Mouse (Mus musculus) left cerebral cortex, postnatal 36 days (tissue): Measurements from ENCODE around the gene Schip1. TPM values are rescaled to one million over a fixed set of nuclear protein-coding genes. Genes with fewer than 3 reads are reported as not detected.

ENCODE experiments used
- DNase-seq, 2 experiments: peaks; one replicate each; pipeline ENCODE4 v3.0.0; 2021 to 2022; ENCODE audit warnings: low spot score in 2 of 2, mixed read lengths in 1 of 2
- intact Hi-C: fragments of 180-260 bp; cut with DNase I; formaldehyde crosslinking; loops from one replicate; pipeline ENCODE4 v1.15.1; 2025
- total RNA-seq, 2 experiments: library from RNA; stranded (reverse); gene quantifications; 2 replicates each; pipeline ENCODE4 v1.2.3; 2021

Gene Schip1
- total RNA-seq, 2 experiments from 2014 or later = 229 to 297 TPM

GRCm38 (mm10) chr3:68517236-68517635 lies 452.6 kb downstream of the Schip1 start:
- intact Hi-C loops = no loop called here

GRCm38 (mm10) chr3:68518041-68518440 lies 453.4 kb downstream of the Schip1 start:
- DNase-seq = no peak
- intact Hi-C loops = no loop called here

More at GRCm38 (mm10) chr3:68517236-68517635, 452.6 kb downstream of the Schip1 start:
- DNase-seq = no peak

GRCm38 (mm10) chr3:68518586-68518985 lies 454.0 kb downstream of the Schip1 start:
- intact Hi-C loops = no loop called here
- no peak for DNase-seq

GRCm38 (mm10) chr3:68525361-68525878 lies 460.8 kb downstream of the Schip1 start:
- intact Hi-C loops = no loop called here
- no peak for DNase-seq

- intact Hi-C loops = no loop called here
- DNase-seq = no peak
Measured at GRCm38 (mm10) chr3:68526416-68526815, 461.8 kb downstream of the Schip1 start.

- intact Hi-C loops = no loop called here
- no peak for DNase-seq
Measured at GRCm38 (mm10) chr3:68527182-68527581, 462.6 kb downstream of the Schip1 start.

- intact Hi-C loops = no loop called here
- no peak for DNase-seq
Measured at GRCm38 (mm10) chr3:68531908-68532307, 467.3 kb downstream of the Schip1 start.

GRCm38 (mm10) chr3:68534571-68535051 lies 470.0 kb downstream of the Schip1 start:
- intact Hi-C loops = no loop called here
- DNase-seq = no peak

GRCm38 (mm10) chr3:68535160-68535728 lies 470.6 kb downstream of the Schip1 start:
- no peak for DNase-seq
- intact Hi-C loops = no loop called here

GRCm38 (mm10) chr3:68536071-68536470 lies 471.5 kb downstream of the Schip1 start:
- no peak for DNase-seq
- intact Hi-C loops = no loop called here

- no peak for DNase-seq
- intact Hi-C loops = loop anchor here (2.0 to 10.0 kb wide), 3 partner anchors 34 to 917 kb away; no protein-coding TSS in a partner anchor
Measured at GRCm38 (mm10) chr3:68541688-68542087, 477.1 kb downstream of the Schip1 start.

GRCm38 (mm10) chr3:68542944-68543501 lies 478.4 kb downstream of the Schip1 start:
- intact Hi-C loops = loop anchor here (1.0 to 10.0 kb wide), 4 partner anchors 36 to 918 kb away; no protein-coding TSS in a partner anchor
- peak; percentile 54 to 70 for DNase-seq

- DNase-seq = no peak
- intact Hi-C loops = loop anchor here (5.0 to 10.0 kb wide), 2 partner anchors 38 to 920 kb away; no protein-coding TSS in a partner anchor
Measured at GRCm38 (mm10) chr3:68544811-68545210, 480.2 kb downstream of the Schip1 start.

- no peak for DNase-seq
- intact Hi-C loops = loop anchor here (10.0 kb wide), 1 partner anchor 921 kb away; no protein-coding TSS in a partner anchor
Measured at GRCm38 (mm10) chr3:68545898-68546297, 481.3 kb downstream of the Schip1 start.

- intact Hi-C loops = no loop called here
- no peak for DNase-seq
Measured at GRCm38 (mm10) chr3:68555087-68555662, 490.6 kb downstream of the Schip1 start.

GRCm38 (mm10) chr3:68556891-68557290 lies 492.3 kb downstream of the Schip1 start:
- intact Hi-C loops = no loop called here
- no peak for DNase-seq

- intact Hi-C loops = no loop called here
- no peak for DNase-seq
Measured at GRCm38 (mm10) chr3:68558744-68559143, 494.1 kb downstream of the Schip1 start.

GRCm38 (mm10) chr3:68560057-68560456 lies 495.5 kb downstream of the Schip1 start:
- no peak for DNase-seq
- intact Hi-C loops = loop anchor here (5.0 kb wide), 1 partner anchor 147 kb away; no protein-coding TSS in a partner anchor

- intact Hi-C loops = loop anchor here (5.0 kb wide), 1 partner anchor 144 kb away; no protein-coding TSS in a partner anchor
- no peak for DNase-seq
Measured at GRCm38 (mm10) chr3:68562838-68563237, 498.2 kb downstream of the Schip1 start.

GRCm38 (mm10) chr3:68563922-68564321 lies 499.3 kb downstream of the Schip1 start:
- intact Hi-C loops = loop anchor here (5.0 kb wide), 1 partner anchor 143 kb away; no protein-coding TSS in a partner anchor
- DNase-seq = peak in 1 of 2 experiments; percentile 44
